Mouse (Mus musculus): ENCODE data around the gene Mrpl23. TPM values are rescaled to one million over a fixed set of nuclear protein-coding genes. Genes with fewer than 3 reads are reported as not detected.

Gene Mrpl23
- polyA plus RNA-seq, 1 experiment from 2014 or later, result 35.6 TPM

DNA sequence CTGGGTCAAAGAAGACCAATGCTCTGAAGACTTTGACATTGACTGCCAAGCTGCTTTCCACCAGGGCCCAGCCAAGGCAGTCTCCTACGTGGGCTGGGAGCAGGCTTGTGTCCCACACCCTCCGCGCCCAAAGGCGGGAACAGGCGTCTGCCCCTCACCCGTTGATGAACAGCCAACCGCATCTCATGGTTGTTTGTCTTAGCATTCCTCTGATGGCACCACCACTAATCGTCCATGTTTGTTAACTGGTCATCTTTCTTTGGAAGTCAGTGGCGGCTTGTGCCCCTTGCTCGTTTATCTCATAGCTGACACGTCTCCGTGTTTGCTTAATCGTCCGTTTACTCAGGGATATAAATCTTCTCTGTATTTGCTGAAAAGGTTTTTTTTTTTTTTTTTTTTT, 23.0 kb upstream of the Mrpl23 start:
- no peak for ATAC-seq (ENCODE audit: insufficient number of reproducible peaks, insufficient read depth, low FRiP score, low read depth)
- Histone ChIP-seq H3K36me3 (ENCODE audit: control insufficient read depth, insufficient read depth, low read length) (no peaks in the 10 kb centered on the region), H3K4me2 (replicated peaks; ENCODE audit: low read depth, low read length) (no peak overlapping the region), H3K27me3 (ENCODE audit: control insufficient read depth, insufficient read depth, low read length) (no peaks in the 10 kb centered on the region), H3K27ac (ENCODE audit: low read length) (peak overlapping the region; percentile 98), H3K4me3 (ENCODE audit: low read depth, low read length) (no peak overlapping the region), H3K9me3 (ENCODE audit: control insufficient read depth, low read depth, low read length) (no peaks in the 10 kb centered on the region), H3K4me1 (ENCODE audit: control insufficient read depth, insufficient read depth, low read length) (peaks cover 27% of the 10 kb centered on the region), H3K9ac (replicated peaks; ENCODE audit: low read depth, low read length) (no peak overlapping the region)
- 19% methylated on average over 14 of the region's 14 CpGs for WGBS

DNA sequence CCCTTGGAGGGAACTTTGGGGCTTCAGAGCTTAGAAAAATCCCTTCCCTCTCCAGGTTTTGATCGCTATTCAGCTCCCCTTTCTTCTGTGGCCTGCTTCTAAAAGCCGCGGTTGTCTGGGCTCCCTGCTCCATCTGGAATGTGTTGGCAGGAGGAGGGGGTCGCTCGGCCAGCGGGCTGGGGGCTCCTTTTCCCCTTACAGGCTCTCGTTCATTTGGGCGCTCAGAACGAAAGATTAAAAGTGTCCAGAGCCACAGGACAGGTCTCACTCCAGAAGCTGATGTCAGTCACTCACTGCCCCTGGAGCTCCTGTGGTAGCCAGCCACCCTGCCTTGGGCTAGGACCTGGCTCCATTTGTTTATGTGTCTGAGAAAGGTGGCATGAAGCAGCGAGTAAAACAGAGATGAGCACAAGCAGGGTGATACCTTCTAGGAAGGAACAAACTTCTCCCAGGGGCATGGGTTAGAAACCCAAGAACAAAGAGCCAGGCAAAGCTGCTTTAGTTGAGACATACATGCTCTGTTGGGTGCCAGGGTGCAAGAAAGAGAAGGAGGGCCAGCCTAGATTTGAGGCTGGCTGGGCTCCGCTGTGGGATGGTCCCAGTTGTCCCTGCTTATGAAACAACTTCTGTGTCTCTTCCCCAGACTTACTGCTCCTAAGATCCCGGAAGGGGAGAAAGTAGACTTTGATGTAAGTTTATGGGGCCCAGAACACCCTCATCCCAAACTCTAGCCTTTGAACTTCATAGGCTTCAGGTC, 22.3 kb upstream of the Mrpl23 start:
- peaks cover 30% of the 10 kb centered on the region for H3K4me1 ChIP-seq (ENCODE audit: control insufficient read depth, insufficient read depth, low read length)
- WGBS, result 14% methylated on average over 12 of the region's 12 CpGs
- no peaks in the 10 kb centered on the region for H3K27me3 ChIP-seq (ENCODE audit: control insufficient read depth, insufficient read depth, low read length)
- H3K36me3 ChIP-seq (ENCODE audit: control insufficient read depth, insufficient read depth, low read length), result no peaks in the 10 kb centered on the region
- H3K27ac ChIP-seq (ENCODE audit: low read length), result peak overlapping the region; percentile 98
- no peaks in the 10 kb centered on the region for H3K9me3 ChIP-seq (ENCODE audit: control insufficient read depth, low read depth, low read length)
- no peak overlapping the region for H3K4me2 ChIP-seq (replicated peaks; ENCODE audit: low read depth, low read length)
- H3K9ac ChIP-seq (replicated peaks; ENCODE audit: low read depth, low read length), result no peak overlapping the region; the same call in 1 of the 2 replicates
- ATAC-seq (ENCODE audit: insufficient number of reproducible peaks, insufficient read depth, low FRiP score, low read depth), result peak; percentile 25; the same call in 1 of the 2 replicates
- no peak overlapping the region for H3K4me3 ChIP-seq (ENCODE audit: low read depth, low read length)

- H3K9ac ChIP-seq (replicated peaks; ENCODE audit: low read depth, low read length), result no peak overlapping the region
- 83% methylated on average over 4 of the region's 4 CpGs for WGBS
- no peak overlapping the region for H3K4me2 ChIP-seq (replicated peaks; ENCODE audit: low read depth, low read length)
- no peak overlapping the region for H3K27ac ChIP-seq (ENCODE audit: low read length)
- no peaks in the 10 kb centered on the region for H3K36me3 ChIP-seq (ENCODE audit: control insufficient read depth, insufficient read depth, low read length)
- ATAC-seq (ENCODE audit: insufficient number of reproducible peaks, insufficient read depth, low FRiP score, low read depth), result no peak
- no peaks in the 10 kb centered on the region for H3K27me3 ChIP-seq (ENCODE audit: control insufficient read depth, insufficient read depth, low read length)
- no peak overlapping the region for H3K4me3 ChIP-seq (ENCODE audit: low read depth, low read length)
- peaks cover 34% of the 10 kb centered on the region for H3K4me1 ChIP-seq (ENCODE audit: control insufficient read depth, insufficient read depth, low read length)
- no peaks in the 10 kb centered on the region for H3K9me3 ChIP-seq (ENCODE audit: control insufficient read depth, low read depth, low read length)
Observed at GRCm38 (mm10) chr7:142514048-142514447, 18.4 kb upstream of the Mrpl23 start.

DNA sequence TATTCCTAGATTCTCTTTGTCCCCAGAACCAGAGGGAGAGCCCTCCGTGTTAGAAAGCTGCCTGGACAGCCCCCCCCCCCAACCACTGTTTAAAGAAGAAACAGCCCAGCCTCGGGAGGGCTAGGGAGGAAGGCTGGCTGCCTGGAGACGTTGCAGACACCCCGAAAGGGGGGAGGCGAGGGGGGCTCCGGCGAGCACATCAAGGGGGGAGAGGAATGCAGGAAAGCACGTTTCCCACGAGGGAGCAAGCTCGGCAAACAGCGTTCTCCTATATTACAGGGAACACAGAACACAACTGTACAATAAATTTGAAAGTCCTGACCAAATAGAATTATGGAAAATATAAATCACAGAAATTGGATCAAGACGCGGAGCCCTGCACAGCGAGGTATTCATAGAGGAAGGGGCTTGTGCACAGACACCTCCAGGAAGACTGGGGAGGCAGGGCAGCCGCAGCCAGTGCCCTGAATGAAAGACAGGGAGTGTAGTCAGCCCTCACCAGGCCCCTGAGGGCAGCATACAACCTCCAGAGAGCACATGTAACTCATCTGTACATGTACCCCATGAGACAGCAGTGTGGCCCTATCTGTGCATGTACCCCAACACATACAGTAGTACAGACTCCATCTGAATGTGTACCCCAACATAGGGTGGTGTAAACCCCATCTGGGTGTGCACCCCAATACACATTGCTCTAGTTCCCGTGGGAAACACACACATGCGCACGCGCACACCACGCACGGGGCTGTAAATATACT, 16.1 kb upstream of the Mrpl23 start:
- no peak overlapping the region; the same call in 1 of the 2 replicates for H3K9ac ChIP-seq (replicated peaks; ENCODE audit: low read depth, low read length)
- peak; percentile 80; the same call in 1 of the 2 replicates for ATAC-seq (ENCODE audit: insufficient number of reproducible peaks, insufficient read depth, low FRiP score, low read depth)
- 31% methylated on average over 21 of the region's 21 CpGs for WGBS
- H3K4me1 ChIP-seq (ENCODE audit: control insufficient read depth, insufficient read depth, low read length), result peaks cover 28% of the 10 kb centered on the region
- H3K4me3 ChIP-seq (ENCODE audit: low read depth, low read length), result no peak overlapping the region
- H3K36me3 ChIP-seq (ENCODE audit: control insufficient read depth, insufficient read depth, low read length), result no peaks in the 10 kb centered on the region
- H3K27ac ChIP-seq (ENCODE audit: low read length), result peak overlapping the region; percentile 93
- no peaks in the 10 kb centered on the region for H3K9me3 ChIP-seq (ENCODE audit: control insufficient read depth, low read depth, low read length)
- no peaks in the 10 kb centered on the region for H3K27me3 ChIP-seq (ENCODE audit: control insufficient read depth, insufficient read depth, low read length)
- H3K4me2 ChIP-seq (replicated peaks; ENCODE audit: low read depth, low read length), result peak overlapping the region; percentile 10; the same call in 1 of the 2 replicates

DNA sequence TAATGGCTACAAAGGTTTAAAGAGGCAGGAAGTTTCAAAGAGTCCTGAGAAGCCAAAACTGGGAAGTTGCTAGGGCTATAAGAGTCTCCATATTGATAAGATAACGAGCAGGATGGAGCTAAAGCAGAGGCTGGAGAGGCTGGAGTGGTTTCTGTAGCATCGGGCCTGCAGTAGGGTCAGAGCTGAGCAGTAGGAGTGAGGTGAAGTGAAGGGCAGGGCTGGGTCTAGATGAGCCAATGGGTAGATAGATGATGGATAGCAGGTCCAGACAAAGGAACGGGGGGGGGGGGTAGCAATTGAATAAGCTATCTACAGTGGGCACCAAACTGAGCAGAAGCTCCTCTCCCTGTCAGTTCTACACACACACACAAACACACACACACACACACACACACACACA, 15.0 kb upstream of the Mrpl23 start:
- Histone ChIP-seq H3K9me3 (ENCODE audit: control insufficient read depth, low read depth, low read length) (no peaks in the 10 kb centered on the region), H3K27me3 (ENCODE audit: control insufficient read depth, insufficient read depth, low read length) (no peaks in the 10 kb centered on the region), H3K27ac (ENCODE audit: low read length) (peak overlapping the region; percentile 93; the same call in 1 of the 2 replicates), H3K9ac (replicated peaks; ENCODE audit: low read depth, low read length) (no peak overlapping the region), H3K4me1 (ENCODE audit: control insufficient read depth, insufficient read depth, low read length) (peaks cover 32% of the 10 kb centered on the region), H3K4me3 (ENCODE audit: low read depth, low read length) (no peak overlapping the region), H3K4me2 (replicated peaks; ENCODE audit: low read depth, low read length) (no peak overlapping the region), H3K36me3 (ENCODE audit: control insufficient read depth, insufficient read depth, low read length) (no peaks in the 10 kb centered on the region)
- ATAC-seq (ENCODE audit: insufficient number of reproducible peaks, insufficient read depth, low FRiP score, low read depth), result peak; percentile 40; the same call in 1 of the 2 replicates
- 37% methylated on average over 3 of the region's 3 CpGs for WGBS

- no peak overlapping the region for H3K4me3 ChIP-seq (ENCODE audit: low read depth, low read length)
- 77% methylated on average over 4 of the region's 4 CpGs for WGBS
- peak overlapping the region; percentile 33; the same call in 1 of the 2 replicates for H3K27ac ChIP-seq (ENCODE audit: low read length)
- no peaks in the 10 kb centered on the region for H3K27me3 ChIP-seq (ENCODE audit: control insufficient read depth, insufficient read depth, low read length)
- H3K9me3 ChIP-seq (ENCODE audit: control insufficient read depth, low read depth, low read length), result no peaks in the 10 kb centered on the region
- H3K36me3 ChIP-seq (ENCODE audit: control insufficient read depth, insufficient read depth, low read length), result no peaks in the 10 kb centered on the region
- peaks cover 52% of the 10 kb centered on the region for H3K4me1 ChIP-seq (ENCODE audit: control insufficient read depth, insufficient read depth, low read length)
- no peak overlapping the region for H3K9ac ChIP-seq (replicated peaks; ENCODE audit: low read depth, low read length)
- no peak overlapping the region for H3K4me2 ChIP-seq (replicated peaks; ENCODE audit: low read depth, low read length)
- ATAC-seq (ENCODE audit: insufficient number of reproducible peaks, insufficient read depth, low FRiP score, low read depth), result no peak
Observed at GRCm38 (mm10) chr7:142520331-142520730, 12.2 kb upstream of the Mrpl23 start.

DNA sequence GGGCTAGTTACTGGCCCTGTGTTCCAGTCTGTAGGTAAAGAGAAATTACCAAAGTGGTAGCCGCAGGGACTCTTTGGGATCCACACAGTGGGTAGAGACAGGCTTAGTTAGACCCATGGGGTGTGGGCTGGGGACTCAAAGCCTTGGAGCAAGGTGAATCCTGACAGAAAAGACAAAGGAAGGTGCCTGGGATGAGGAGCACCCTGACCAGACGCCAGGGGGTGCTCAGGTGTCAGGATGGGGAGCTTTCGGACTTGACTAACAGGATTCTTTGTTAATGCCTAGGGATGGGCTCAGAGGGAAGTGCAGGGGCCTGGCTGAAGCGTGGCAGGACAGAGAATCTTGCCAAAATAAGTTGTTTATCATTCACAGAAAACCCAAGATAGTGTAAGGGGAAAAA, 10.1 kb upstream of the Mrpl23 start:
- 30% methylated on average over 4 of the region's 4 CpGs for WGBS
- ATAC-seq (ENCODE audit: insufficient number of reproducible peaks, insufficient read depth, low FRiP score, low read depth), result no peak
- Histone ChIP-seq H3K36me3 (ENCODE audit: control insufficient read depth, insufficient read depth, low read length) (no peaks in the 10 kb centered on the region), H3K9ac (replicated peaks; ENCODE audit: low read depth, low read length) (no peak overlapping the region), H3K9me3 (ENCODE audit: control insufficient read depth, low read depth, low read length) (no peaks in the 10 kb centered on the region), H3K27ac (ENCODE audit: low read length) (peak overlapping the region; percentile 76), H3K4me1 (ENCODE audit: control insufficient read depth, insufficient read depth, low read length) (peaks cover 45% of the 10 kb centered on the region), H3K27me3 (ENCODE audit: control insufficient read depth, insufficient read depth, low read length) (no peaks in the 10 kb centered on the region), H3K4me3 (ENCODE audit: low read depth, low read length) (no peak overlapping the region), H3K4me2 (replicated peaks; ENCODE audit: low read depth, low read length) (no peak overlapping the region)

DNA sequence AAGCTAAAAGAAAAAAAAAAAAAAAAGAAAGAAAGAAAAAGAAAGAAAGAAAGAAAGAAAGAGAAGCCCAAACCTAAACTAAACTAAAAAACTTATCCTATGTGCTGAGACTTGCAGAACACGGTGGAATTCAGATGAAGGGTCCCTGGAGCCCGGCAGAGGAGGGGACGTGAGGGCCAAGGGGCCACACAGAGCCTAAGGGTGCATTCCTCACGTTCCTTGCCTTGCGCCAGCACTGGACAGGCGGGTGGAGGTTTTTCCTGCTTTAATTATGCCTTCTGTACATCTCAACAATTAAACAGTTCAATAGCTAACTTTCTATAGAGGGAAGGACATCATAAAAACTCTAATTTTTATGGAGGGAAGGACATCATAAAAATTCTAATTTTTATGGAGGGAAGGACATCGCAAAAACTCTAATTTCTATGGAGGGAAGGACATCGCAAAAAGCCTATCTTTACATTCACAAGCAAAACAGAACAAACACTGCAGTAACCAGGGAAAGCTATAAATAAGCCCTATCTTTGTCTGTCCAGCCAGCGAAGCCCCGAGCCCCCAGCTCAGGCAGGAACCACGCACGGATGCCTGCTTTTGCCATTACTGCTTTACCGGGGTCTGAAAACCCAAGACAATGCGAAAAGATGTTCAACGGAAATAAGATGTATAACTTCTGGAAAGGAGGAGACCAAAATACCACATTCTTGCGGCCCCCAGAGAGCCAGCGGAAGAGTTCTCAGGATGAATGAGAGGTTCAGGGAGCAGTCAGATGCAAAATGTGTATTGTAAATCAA, 9.1 kb upstream of the Mrpl23 start:
- no peaks in the 10 kb centered on the region for H3K27me3 ChIP-seq (ENCODE audit: control insufficient read depth, insufficient read depth, low read length)
- H3K9me3 ChIP-seq (ENCODE audit: control insufficient read depth, low read depth, low read length), result no peaks in the 10 kb centered on the region
- H3K4me2 ChIP-seq (replicated peaks; ENCODE audit: low read depth, low read length), result no peak overlapping the region
- no peak for ATAC-seq (ENCODE audit: insufficient number of reproducible peaks, insufficient read depth, low FRiP score, low read depth)
- WGBS, result 30% methylated on average over 17 of the region's 17 CpGs
- no peak overlapping the region for H3K4me3 ChIP-seq (ENCODE audit: low read depth, low read length)
- H3K27ac ChIP-seq (ENCODE audit: low read length), result peak overlapping the region; percentile 78; the same call in 1 of the 2 replicates
- H3K36me3 ChIP-seq (ENCODE audit: control insufficient read depth, insufficient read depth, low read length), result no peaks in the 10 kb centered on the region
- H3K9ac ChIP-seq (replicated peaks; ENCODE audit: low read depth, low read length), result no peak overlapping the region
- H3K4me1 ChIP-seq (ENCODE audit: control insufficient read depth, insufficient read depth, low read length), result peaks cover 52% of the 10 kb centered on the region
